Mouse (Mus musculus) cerebellum, adult 8-10 months (tissue): ENCODE data around the gene Ssbp3.

Experiments used
- DNase-seq: peaks from one replicate; pipeline ENCODE4 v3.0.0; 2022

The Ssbp3 gene

DNA sequence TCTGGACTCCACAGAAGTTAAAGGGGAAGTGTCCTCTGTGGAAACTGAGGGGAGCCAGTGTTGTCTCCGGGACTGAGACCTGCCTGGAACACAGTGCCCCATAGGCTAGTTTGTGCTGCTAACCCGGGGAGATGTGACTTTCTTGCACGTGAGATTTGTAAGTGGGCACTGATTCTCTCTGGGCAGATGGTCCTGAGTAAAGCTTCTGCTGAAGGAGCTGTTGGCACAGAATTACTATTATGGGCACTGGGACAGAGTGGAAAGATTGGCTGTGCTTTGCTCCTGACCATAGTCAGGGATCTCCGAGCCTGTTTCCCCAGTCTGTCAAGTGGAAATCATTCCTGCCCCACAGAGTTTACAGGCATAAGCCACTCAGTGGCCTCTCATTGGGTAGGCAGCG is 83.8 kb downstream of the Ssbp3 start:
- peak; percentile 53 for DNase-seq

DNA sequence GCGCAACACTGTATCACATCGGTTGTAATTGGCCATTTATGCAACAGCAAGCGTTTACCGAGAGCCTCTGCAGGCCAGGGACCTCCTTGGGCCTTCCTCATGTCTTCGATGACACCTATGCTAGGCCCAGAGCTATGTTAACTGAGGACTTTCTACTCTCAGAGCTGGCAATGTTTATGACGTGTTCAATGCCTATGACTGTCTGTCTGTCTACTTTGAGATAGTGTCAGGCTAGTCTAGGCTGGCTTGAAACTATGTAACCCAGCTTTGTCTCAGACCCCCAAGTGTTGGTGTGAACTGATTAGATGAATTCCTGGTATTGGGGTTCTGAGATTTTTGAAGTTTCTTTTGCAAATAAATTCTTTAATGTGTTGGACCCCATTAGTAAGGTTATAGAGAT is 84.6 kb downstream of the Ssbp3 start:
- DNase-seq = no peak

DNA sequence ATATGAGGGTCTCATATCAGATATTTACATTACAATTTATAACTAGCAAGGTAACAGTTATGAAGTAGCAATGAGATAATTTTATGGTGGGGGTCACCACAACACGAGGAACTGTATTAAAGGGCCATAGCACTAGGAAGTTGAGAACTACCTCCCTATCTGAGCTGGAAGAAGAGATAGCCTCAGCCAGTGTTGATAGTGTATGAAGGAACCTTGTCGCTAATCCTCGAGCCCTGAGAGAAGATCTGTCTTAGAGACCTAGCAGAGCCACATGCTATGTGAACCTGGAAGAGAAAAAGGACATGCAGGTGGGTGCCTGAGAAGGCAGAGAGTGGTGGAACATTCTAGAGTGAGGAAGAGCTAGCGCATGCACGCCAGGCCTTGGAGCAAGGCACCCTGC is 85.0 kb downstream of the Ssbp3 start:
- DNase-seq = no peak

DNA sequence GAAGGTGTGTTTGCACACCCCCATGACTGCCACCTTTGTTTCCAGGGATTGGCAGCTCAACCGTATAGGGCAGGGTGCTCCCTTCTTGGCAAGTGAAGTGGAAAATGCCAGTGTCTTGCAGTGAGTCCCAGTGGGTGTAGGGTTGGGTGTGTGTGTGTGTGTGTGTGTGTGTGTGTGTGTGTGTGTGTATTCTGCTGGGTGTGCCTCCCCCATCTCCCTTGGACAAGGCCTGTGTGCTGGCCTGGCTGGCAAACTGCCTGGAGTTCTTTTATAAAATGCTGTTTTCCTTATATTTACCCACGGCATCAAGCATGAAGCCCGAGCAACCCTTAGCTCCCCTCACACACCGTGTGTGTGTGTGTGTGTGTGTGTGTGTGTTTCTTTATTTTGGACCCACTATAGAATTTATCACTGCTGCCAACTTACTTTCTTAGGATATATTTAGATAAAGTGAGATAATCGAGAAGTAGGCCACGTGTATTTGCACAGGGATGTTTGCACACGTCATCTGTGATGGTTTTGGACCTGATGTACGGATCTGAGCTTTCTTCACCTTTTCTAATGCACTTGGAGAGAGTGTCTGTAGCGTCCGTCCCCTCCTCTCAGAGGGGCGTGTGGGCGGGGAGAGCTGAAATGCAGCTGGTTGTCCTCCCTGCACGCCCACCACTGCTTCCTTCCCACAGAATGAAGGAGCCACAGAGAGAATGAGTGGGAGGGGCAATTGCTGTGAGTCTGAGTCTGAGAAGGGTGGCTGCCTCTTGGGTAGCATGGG is 86.0 kb downstream of the Ssbp3 start:
- no peak for DNase-seq

DNA sequence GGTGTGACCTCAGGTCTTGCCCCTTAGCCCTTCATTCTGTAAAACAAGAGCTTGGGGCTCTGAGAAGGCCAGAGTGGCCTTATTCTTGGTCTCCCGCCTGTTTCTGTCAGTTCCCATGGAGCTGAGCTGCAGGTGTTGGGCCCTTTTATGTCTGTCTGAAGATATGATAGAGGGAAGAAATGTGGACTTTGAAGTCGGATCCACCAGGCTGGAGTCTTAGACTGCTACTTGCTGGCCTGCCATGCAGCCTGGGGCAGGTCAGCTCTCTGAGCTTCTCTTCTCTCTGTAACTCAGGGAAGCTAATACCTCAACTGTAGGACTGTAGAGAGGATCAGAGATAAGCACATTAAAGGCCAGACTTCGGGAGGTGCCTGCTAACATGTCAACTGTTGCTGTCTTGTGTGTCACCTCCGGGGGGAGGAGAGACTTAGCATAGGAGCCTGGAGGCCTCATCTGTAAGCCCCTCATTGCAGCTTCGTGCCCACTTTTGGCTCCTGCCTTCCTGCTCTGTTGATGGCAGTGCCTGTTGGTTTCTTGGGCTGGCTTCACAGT is 90.8 kb downstream of the Ssbp3 start:
- no peak for DNase-seq

DNA sequence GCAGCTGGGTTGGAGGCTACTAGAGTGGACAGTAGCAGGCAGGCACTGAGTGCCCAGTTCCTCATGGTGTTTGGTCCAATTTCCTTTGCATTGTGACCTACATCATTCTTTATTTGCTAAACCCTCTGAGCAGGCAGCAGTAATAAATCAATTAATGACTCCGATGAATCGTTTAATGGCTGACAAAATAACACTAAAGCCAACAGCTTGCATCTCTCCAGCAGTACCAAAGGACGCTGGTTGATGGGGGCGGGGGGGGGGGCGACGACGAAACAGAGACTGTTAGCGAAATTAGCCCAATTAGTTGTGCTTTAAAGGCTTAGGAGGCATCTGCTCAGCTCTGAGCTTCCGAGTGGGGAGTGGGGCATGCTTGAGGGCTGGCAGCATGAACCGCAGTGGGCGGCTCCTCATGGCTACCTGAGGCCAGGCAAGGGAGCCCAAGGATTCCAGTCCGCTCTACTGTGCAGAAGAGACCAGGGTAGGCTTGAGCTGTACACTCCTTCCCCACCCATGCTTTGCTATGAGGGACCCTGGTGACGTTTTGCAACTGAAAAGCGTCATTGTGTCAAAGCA is 91.5 kb downstream of the Ssbp3 start:
- no peak for DNase-seq

DNA sequence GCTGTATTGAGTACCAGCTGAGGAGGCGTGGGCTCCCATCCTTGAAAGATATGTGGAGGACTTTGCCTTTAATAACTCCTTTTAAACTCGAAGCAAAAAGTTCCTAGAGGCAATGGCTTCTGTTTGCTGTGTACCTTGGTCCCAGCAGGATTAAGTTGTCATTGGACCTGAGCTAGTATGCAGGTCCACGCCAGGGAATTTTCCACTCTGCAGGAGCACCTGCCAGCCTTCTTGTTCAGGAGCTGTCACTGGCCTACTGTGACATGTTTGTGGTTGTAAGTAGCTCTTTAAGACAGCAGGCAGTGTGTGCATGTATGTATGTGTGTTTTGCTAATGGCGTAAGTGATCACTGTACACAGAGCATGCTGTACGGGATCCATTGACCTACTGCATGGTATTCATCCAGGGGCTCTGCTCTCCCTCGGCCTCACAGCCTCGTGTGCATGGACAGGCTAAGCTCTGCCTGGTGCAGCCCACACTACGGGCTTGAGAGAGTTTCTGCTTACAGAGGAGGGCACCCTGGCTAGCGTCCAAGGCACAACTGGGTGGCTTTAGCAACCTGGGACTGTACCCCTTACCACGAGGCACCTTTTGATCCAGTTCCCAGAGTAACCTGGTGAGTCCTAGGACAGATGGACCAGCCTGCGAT is 92.1 kb downstream of the Ssbp3 start:
- peak; percentile 65 for DNase-seq

DNA sequence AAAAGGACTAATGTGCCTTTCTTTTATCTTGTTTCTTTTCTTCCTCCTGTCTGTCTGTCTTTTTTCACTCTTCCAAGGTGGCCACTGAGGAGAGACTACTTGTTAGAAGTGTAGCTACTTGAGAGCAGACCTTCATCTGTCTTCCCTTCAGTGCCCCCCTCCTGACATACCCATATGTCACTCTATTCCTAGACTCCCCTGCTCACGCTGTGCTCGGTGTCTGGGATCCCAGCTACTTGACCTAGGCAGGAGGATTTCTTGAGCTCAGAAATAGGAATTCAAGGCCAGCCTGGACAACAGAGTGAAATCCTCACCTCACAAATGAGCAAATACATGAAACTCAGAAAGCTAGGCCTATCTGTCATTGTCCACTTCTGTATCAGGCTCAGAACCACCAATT is 92.7 kb downstream of the Ssbp3 start:
- DNase-seq = peak; percentile 60

DNA sequence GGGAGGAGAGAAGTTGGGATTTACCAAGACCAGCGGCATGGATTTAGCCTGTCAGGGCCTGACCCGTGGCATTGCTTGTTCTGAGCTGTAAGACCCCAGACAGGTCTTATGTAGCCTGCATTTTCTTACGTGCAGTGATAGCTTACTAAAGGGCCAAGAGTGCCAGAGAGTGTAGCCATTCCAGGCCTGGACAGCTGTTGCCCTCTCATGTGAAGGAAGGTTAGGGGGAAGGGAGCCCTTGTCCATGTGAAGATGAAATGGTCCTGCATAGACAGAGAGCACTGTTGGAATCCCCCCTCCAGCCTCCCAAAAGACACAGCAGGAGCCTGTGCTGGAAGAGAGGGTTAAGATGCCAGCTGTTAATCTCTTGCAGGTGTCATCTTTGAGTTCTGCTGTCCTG is 93.3 kb downstream of the Ssbp3 start:
- no peak for DNase-seq

DNA sequence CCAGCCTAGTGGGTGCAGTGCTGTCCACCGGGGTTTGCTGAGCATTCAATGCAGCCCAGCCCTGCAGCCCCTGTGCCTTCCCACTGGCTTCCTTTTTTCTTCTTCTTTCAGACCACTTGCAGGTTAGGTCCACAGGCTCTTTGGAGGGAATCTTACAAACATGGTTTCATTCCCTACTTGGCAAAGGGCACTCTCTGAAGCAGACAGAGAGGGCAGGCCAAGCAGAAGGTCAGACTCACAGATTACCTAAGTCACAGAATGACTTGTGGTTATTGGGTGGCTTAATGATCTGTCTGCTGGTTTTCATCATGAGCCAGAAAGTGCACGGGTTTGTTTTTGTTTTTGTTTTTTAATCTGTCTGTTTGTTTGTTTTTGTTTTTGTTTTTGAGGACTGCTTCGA is 93.8 kb downstream of the Ssbp3 start:
- no peak for DNase-seq

DNA sequence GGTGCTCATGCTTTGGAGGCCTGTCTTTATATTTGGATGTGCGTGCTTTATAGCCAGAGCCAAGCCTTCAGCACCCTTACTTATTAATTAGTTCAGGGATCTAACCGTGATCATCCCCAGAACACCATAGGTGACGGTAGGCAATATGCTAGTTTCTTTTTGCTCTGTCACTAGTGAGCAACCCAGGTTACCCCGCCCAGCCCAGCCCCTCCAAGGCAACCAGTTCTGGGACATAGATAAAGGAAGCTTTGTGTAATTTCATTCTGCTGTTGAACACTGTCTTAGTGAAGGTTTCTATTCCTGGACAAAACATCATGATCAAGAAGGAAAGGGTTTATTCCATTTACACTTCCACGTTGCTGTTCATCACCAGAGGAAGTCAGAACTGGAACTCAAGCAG is 94.7 kb downstream of the Ssbp3 start:
- no peak for DNase-seq

DNA sequence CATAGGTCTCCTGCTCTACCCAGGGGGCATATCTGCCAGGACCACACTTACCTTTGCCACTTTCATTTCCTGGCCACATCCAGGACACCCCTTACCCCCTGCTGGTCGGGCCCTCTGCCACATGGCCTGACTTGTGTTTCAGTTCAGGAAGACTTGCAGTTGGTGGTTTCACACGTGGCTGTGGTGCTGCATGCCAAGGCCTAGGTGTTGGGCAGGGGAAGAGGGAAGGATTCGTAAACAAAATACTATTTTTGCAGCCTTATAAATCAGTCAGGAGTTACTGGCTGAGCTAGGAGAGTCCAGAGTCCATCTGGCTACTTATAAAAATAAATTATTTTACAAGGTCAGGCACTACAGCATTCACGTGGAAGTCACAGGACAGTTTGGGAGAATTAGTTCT is 95.7 kb downstream of the Ssbp3 start:
- DNase-seq = peak; percentile 55

DNA sequence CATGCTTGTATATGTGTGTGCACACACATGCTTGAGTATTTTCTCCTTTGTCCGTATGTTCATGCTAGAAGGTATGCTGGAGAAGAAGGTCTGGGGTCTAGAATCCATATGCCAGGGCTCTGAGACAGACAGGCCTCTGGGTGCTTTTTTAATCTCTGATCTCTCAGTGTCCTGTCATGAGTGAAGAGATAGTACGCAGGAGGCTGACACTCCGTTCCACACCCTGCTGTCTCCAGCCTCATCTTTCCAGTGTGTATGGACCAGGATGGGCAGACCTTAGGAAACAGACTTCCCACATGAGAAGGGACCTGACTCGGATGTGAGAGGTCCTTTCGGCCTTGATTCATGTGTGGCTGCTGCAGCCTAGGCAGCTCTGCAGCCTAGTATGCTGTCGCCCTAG is 96.3 kb downstream of the Ssbp3 start:
- DNase-seq = no peak

DNA sequence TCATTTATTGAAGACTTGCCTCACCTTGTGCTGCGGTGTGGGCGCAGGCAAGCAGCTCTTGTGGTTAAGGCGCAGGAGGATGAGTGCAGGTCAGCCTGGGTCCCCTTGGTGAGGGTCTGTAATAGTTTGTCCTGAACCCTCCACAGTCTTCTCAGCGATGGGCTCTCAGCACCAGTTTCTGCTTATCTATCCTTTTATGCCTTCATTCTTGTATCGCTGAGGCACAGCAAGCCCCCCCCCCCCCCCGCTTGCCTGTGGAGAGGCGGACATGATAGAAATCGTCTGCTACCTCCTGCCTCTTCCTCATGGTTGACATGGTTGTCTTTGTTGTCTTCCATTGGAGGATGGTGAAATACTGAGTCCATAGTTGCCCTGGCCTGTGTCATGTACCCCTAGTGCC is 96.9 kb downstream of the Ssbp3 start:
- no peak for DNase-seq

DNA sequence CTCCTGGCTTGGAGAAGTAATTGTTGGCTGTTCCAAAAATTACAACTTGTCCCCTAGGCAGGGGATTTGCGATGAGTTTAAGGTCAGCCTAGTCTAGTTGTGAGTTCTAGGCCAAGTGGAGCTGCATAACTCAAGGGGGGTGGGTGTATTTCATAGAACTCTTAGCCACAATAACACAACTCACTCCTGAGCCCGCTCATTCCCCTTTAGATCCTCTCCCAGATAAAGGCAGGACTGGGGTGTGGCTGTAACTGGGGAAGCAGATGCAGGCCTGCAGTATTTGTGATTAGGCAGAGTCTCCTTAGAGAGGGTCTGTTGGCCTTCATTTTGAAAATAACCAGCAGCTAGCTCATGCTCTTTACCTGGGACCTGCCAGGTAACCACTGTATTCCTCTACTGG is 97.7 kb downstream of the Ssbp3 start:
- DNase-seq = no peak

DNA sequence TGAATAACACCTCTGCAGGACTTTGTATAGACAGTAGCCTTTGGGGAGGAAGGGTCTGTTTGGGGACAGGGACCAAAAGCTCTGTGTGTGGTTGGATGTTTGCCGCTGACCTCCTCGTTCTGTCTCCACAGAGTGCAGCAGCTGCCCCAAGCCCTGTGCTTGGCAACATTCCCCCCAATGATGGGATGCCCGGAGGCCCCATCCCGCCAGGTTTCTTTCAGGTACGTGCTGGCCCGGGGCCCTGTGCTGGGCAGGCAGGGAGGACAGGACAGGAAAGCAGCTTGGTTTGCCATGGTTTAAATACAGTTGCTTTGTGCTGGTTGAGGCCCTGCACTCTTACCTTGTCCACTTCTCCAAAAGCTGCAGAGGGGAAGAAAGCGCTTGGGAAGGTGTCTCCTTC is 99.0 kb downstream of the Ssbp3 start:
- DNase-seq = peak; percentile 64

DNA sequence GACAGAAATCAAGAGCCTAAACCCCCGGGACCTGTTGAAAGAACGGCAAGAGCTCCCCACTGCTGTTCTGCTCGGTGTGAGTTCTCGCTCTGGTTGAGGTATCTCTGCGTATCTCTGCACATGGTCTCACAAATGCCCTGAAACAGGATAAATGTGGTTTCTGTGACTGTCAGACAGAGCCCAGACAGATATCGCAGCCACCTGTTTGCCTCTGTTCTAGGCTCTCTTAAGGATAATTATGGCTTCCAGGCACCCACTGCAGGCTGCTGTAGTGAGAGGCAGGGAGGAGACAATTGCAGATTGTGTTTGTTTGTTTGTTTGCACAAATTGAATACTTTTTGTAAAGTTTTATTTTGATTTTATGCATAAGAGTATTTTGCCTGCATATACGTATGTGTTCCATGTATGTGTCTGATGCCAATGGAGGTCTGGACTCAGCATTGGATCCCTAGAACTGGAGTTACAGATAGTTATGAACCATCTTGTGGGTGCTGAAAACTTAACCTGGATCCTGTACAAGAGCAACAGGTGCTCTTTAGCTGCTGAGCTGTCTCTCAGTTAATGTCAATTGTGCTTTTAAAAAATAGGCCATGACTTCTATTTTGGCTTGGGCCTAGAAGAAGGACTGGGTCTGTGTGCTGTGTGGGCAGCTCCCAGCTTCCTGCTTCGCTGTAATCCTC is 101.0 kb downstream of the Ssbp3 start:
- no peak for DNase-seq

DNA sequence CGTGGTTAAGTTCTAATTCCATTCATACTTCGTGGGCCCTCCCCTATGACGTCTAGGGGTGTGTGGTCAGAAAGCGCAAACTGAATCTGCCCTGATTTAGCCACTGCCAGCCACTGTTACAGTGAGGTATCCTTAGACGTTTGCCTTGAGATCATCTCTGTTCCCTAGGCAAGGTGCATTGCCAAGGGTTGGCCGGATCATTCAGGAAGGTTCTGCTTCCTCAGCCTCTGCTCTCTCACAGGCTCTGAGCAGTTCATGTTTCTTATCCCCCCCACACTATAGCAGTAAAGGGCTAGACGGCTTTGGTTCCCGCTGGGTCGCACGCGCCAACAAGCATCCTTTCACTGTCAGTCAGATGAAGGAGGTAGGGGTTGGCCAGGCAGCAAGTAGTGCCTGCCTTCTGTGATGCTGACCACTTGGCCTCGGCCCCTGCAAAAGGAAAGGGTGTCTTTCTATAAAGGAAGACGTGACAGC is 101.5 kb downstream of the Ssbp3 start:
- no peak for DNase-seq

DNA sequence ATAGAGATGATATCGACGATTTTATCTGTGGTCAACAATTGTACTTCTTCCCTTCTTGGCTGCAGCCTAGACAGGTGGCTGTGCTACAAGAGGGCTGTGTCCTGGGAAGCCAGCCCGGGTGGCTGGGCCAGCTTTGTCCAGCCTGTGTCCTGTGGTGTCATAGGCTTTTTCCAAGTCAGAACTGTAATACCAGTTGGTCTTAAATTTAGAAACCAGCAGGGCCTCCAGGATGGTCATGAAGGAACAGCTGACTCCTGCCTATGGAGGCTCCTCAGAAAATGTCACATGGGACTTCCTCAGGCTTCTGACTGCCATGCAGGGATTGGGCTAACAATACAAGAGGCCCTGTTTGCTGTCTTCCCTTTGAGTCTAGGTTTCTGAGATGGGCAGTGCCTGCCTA is 102.1 kb downstream of the Ssbp3 start:
- DNase-seq = peak; percentile 83

DNA sequence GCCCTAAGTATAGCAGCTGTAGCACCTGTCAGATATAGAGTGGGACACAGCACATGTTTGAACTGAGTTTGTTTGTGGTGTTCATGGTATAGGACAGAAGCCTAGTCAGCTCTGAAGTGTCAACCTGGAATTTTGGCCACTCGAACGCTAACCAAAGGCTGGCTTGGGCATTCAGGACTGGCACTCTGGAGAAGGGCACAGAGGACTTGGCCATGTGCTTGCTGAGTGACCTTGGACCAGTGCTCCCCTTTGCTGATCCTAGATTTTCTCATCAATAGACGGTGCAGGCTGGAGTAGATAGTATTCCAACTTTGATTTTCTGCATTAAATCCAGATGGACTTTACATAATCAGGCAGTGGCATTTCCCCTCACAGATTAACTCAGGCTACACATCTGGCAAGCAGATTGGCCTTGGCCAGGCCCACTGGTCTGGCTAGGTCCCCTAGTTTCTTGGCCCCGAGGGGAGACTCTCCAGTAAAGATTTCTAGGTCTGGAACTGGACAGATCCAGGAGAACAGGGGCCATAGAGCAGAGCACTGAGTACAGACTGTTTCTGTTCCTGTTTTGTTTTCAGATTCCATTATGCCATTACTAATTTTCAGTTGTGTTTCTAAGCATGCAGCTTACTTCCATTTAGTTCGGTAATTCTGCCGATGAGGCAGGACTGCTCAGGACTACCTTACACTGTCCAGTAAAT is 102.8 kb downstream of the Ssbp3 start:
- no peak for DNase-seq

DNA sequence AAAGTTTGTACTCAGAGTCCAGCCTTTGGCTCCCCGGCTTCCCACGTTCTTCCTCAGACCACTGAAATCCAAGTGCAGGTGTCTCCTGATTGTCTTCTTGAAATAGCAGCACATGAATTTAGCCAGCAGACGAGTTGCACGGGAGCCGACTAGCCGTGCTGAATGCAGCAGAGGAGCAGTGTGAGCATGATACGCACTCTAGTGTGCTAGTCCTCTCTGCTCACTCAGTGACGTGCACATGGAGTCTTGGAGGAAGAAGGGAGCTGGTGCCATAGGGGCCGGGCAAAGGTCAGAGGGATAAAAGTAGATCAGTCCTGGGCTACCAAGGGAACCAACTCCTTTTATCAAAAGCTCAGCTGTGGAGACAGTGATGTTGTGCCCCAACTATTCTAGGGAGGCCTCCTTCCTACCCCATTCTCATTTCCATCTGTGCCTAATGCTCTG is 103.3 kb downstream of the Ssbp3 start:
- DNase-seq = no peak

DNA sequence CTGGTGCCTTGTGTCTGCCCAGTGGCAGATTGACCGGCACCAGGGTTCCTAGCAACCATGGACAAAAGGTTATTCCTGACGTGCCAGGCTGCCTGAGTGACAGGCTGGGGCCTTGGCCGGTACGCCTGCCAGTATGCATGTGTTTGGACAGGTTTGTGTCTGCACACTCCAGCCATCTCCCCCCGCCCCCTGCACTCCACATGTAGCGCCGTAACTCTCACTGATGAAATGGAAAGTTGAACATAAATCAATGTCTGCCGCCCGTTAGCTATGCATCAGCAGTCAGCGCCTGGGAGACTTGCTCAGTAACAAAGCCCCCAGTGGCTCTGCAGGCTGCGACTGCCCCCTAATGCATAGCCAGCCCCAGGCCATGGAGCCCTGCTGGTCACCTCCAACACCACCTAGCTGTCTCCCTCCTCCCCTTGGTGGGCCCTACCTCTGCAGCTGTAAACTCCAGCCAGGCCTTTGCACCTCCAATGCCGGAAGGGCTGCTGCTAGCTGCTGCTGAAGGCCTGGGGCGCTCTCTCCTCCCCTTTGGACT is 105.5 kb downstream of the Ssbp3 start:
- DNase-seq = no peak
